Mouse (Mus musculus): ENCODE results near the gene Ppp4c.

GRCm38 (mm10) chr7:126798127-126799049 is 6.1 kb upstream of the Ppp4c start:
- peak; percentile 28; the same call in 1 of the 2 replicates for TF ChIP-seq POLR2A (IDR thresholded peaks at IDR 0.05; ENCODE audit: extremely low read depth, insufficient read depth, low read length)
- TF ChIP-seq CTCF (IDR thresholded peaks at IDR 0.05; ENCODE audit: extremely low read depth, insufficient read depth, low read length) = no peak
